Comparison of ENCODE assay signal across 22 mouse cellular contexts in genomic region chr7:100549796-100550195, GRCm38 (mm10). TPM values are rescaled to one million over a fixed set of nuclear protein-coding genes. Genes with fewer than 3 reads are reported as not detected.
DNase-seq lines count a peak whose midpoint lies in the region; ATAC-seq and TF ChIP-seq lines count a peak whose summit lies in the region.
"Had no signal": no experiment of that assay in that cellular context is flagged by ENCODE, and none has a peak within 500 bp of the region (broad histone marks: within the 10 kb centered on the region; RNA-seq: fewer than 3 reads in every experiment).

No protein-coding gene starts in this region.

- intact Hi-C loops in gastrocnemius, adult 2 months (cut with DNase I) = no loop called here
- intact Hi-C loops in heart, postnatal 25 days (cut with DNase I) = no loop called here

- WGBS in heart, embryonic 14.5 days = 47% methylated on average over 3 of the region's 3 CpGs
- WGBS in heart, postnatal 0 days = 42% methylated on average over 3 of the region's 3 CpGs
- WGBS in heart, embryonic 10.5 days = 63% methylated on average over 3 of the region's 3 CpGs
- WGBS in liver, postnatal 0 days (ENCODE audit: insufficient replicate concordance) = 68% methylated on average over 3 of the region's 3 CpGs

- no peaks in the 10 kb centered on the region for H3K27me3 ChIP-seq in heart, embryonic 14.5 days (ENCODE audit: control insufficient read depth, insufficient read depth, low read length)
- H3K27me3 ChIP-seq in heart, postnatal 0 days (ENCODE audit: control insufficient read depth, insufficient read depth, low read length) = no peaks in the 10 kb centered on the region
- no peaks in the 10 kb centered on the region for H3K27me3 ChIP-seq in heart, embryonic 10.5 days (ENCODE audit: insufficient read depth, poor library complexity, severe bottlenecking)
- no peaks in the 10 kb centered on the region for H3K27me3 ChIP-seq in liver, postnatal 0 days (ENCODE audit: insufficient read depth, low read length)
- H3K27me3 ChIP-seq: embryonic facial prominence, embryonic 13.5 days; forebrain, embryonic 12.5 days; forebrain, embryonic 15.5 days; hindbrain, embryonic 12.5 days; hindbrain, embryonic 15.5 days had no signal

- no peak overlapping the region for H3K4me2 ChIP-seq in heart, embryonic 14.5 days (ENCODE audit: low read length)
- H3K4me2 ChIP-seq in heart, postnatal 0 days (ENCODE audit: low read depth, low read length) = no peak overlapping the region
- peak overlapping the region; percentile 22; the same call in 1 of the 2 replicates for H3K4me2 ChIP-seq in liver, postnatal 0 days (ENCODE audit: low read depth, low read length)
- H3K4me2 ChIP-seq: embryonic facial prominence, embryonic 13.5 days; forebrain, embryonic 12.5 days; forebrain, embryonic 15.5 days; hindbrain, embryonic 12.5 days; hindbrain, embryonic 15.5 days had no signal

- TF ChIP-seq CTCF in gastrocnemius, adult 2 months (IDR thresholded peaks at IDR 0.05) = no peak
- no peak for TF ChIP-seq CTCF in heart, postnatal 0 days (IDR thresholded peaks at IDR 0.05; ENCODE audit: low read depth)
- TF ChIP-seq CTCF in liver, postnatal 0 days (IDR thresholded peaks at IDR 0.05; ENCODE audit: low read depth) = no peak

- no peak for TF ChIP-seq EP300 in heart, postnatal 0 days (IDR thresholded peaks at IDR 0.05; ENCODE audit: low read depth)
- TF ChIP-seq EP300 in liver, postnatal 0 days (IDR thresholded peaks at IDR 0.05; ENCODE audit: low read depth) = no peak

- H3K36me3 ChIP-seq in heart, embryonic 14.5 days (ENCODE audit: control insufficient read depth, insufficient read depth, low read length) = peaks cover 35% of the 10 kb centered on the region
- H3K36me3 ChIP-seq in heart, postnatal 0 days (replicated peaks; ENCODE audit: control insufficient read depth, insufficient read depth, low read length) = peaks cover 28% of the 10 kb centered on the region
- peaks cover 16% of the 10 kb centered on the region; the same call in 1 of the 2 replicates for H3K36me3 ChIP-seq in heart, embryonic 10.5 days
- H3K36me3 ChIP-seq in liver, postnatal 0 days (replicated peaks; ENCODE audit: insufficient read depth, low read length) = peaks cover 13% of the 10 kb centered on the region
- H3K36me3 ChIP-seq: forebrain, embryonic 15.5 days had no signal

- no peak overlapping the region for H3K9ac ChIP-seq in heart, embryonic 14.5 days (ENCODE audit: low read length)
- no peak overlapping the region for H3K9ac ChIP-seq in heart, postnatal 0 days (replicated peaks; ENCODE audit: low read depth, low read length)
- 0 out of 2 replicates have a peak overlapping the region, but pooled peaks have one; percentile 6 for H3K9ac ChIP-seq in liver, postnatal 0 days (replicated peaks)
- H3K9ac ChIP-seq: embryonic facial prominence, embryonic 13.5 days; forebrain, embryonic 12.5 days; forebrain, embryonic 15.5 days; hindbrain, embryonic 12.5 days; hindbrain, embryonic 15.5 days had no signal

- no peak for DNase-seq in gastrocnemius, adult 2 months
- no peak for DNase-seq in gastrocnemius, adult 18-20 months (ENCODE audit: low spot score)
- no peak for DNase-seq in heart, postnatal 25 days (ENCODE audit: low spot score)
- DNase-seq in heart, postnatal 0 days (ENCODE audit: low spot score) = no peak
- no peak for DNase-seq in heart, embryonic 10.5 days (ENCODE audit: low spot score)
- DNase-seq in liver, postnatal 0 days = no peak
- no peak for DNase-seq in liver
- DNase-seq: adrenal gland, adult 8-10 months; adrenal gland, postnatal 25 days; gastrocnemius, postnatal 14 days; heart, adult 2 months had no signal

- H3K4me1 ChIP-seq in heart, embryonic 14.5 days (ENCODE audit: control insufficient read depth in 2 of 2, insufficient read depth in 2 of 2, low read length in 2 of 2) = peaks cover 4 to 28% of the 10 kb centered on the region in 2 experiments; a peak in 2 of 4 replicates
- H3K4me1 ChIP-seq in heart, postnatal 0 days (ENCODE audit: control insufficient read depth, insufficient read depth) = peaks cover 5% of the 10 kb centered on the region; the same call in 1 of the 2 replicates
- H3K4me1 ChIP-seq in heart, embryonic 10.5 days = peaks cover 27% of the 10 kb centered on the region
- H3K4me1 ChIP-seq in liver, postnatal 0 days (ENCODE audit: insufficient read depth) = peaks cover 2% of the 10 kb centered on the region; the same call in 1 of the 2 replicates
- H3K4me1 ChIP-seq: embryonic facial prominence, embryonic 10.5 days; hindbrain, embryonic 12.5 days had no signal

- H3K9me3 ChIP-seq in heart, embryonic 14.5 days (ENCODE audit: control insufficient read depth, low read length) = no peaks in the 10 kb centered on the region
- H3K9me3 ChIP-seq in heart, postnatal 0 days (replicated peaks; ENCODE audit: control insufficient read depth, low read length) = no peaks in the 10 kb centered on the region
- no peaks in the 10 kb centered on the region for H3K9me3 ChIP-seq in heart, embryonic 10.5 days
- no peaks in the 10 kb centered on the region for H3K9me3 ChIP-seq in liver, postnatal 0 days (ENCODE audit: low read length)
- H3K9me3 ChIP-seq: embryonic facial prominence, embryonic 10.5 days; embryonic facial prominence, embryonic 13.5 days; forebrain, embryonic 12.5 days; forebrain, embryonic 15.5 days; hindbrain, embryonic 12.5 days; hindbrain, embryonic 15.5 days had no signal

- no peak for ATAC-seq in heart, embryonic 14.5 days (ENCODE audit: insufficient number of reproducible peaks, insufficient read depth, low FRiP score, low read depth)
- ATAC-seq in heart, postnatal 0 days (ENCODE audit: insufficient read depth, low read depth) = peak; percentile 77
- ATAC-seq in liver, postnatal 0 days = no peak
- ATAC-seq: activated CD4-positive, CD25-positive, alpha-beta regulatory T cell, adult 4 months; intestine, postnatal 0 days had no signal

- no peak overlapping the region for H3K4me3 ChIP-seq in gastrocnemius, adult 2 months
- no peak overlapping the region for H3K4me3 ChIP-seq in heart, embryonic 14.5 days (ENCODE audit: control insufficient read depth in 1 of 2, insufficient read depth in 1 of 2, low read depth in 1 of 2, low read length in 2 of 2)
- no peak overlapping the region for H3K4me3 ChIP-seq in heart, postnatal 0 days (ENCODE audit: low read depth, low read length)
- H3K4me3 ChIP-seq in heart, embryonic 10.5 days = no peak overlapping the region
- H3K4me3 ChIP-seq in liver, postnatal 0 days (ENCODE audit: low read depth, low read length) = no peak overlapping the region
- H3K4me3 ChIP-seq: embryonic facial prominence, embryonic 10.5 days; embryonic facial prominence, embryonic 13.5 days; erythroblast, embryonic 14.5 days; forebrain, embryonic 12.5 days; forebrain, embryonic 15.5 days; heart, adult 2 months; hindbrain, embryonic 12.5 days; hindbrain, embryonic 15.5 days had no signal

- peak overlapping the region; percentile 48; the same call in 1 of the 2 replicates for H3K27ac ChIP-seq in gastrocnemius, adult 2 months
- peak overlapping the region; percentile 40 to 48; a peak in 3 of 4 replicates for H3K27ac ChIP-seq in heart, embryonic 14.5 days (replicated peaks in 1 of 2; ENCODE audit: control insufficient read depth in 1 of 2, insufficient read depth in 1 of 2, low read depth in 2 of 2, low read length in 2 of 2)
- H3K27ac ChIP-seq in heart, postnatal 0 days (ENCODE audit: low read depth) = peak overlapping the region; percentile 44
- H3K27ac ChIP-seq in heart, embryonic 10.5 days = no peak overlapping the region
- H3K27ac ChIP-seq in liver, postnatal 0 days (ENCODE audit: low read depth) = no peak overlapping the region
- H3K27ac ChIP-seq: embryonic facial prominence, embryonic 10.5 days; embryonic facial prominence, embryonic 13.5 days; forebrain, embryonic 12.5 days; forebrain, embryonic 15.5 days; heart, adult 2 months; hindbrain, embryonic 12.5 days; hindbrain, embryonic 15.5 days had no signal

RNA-seq across cellular contexts. Expression of gene Coa4, which starts 12.9 kb away (rescaled TPM):
- total RNA-seq in gastrocnemius, adult 2 months (2021) = 10 to 100 TPM; 11.4 to 13.2 TPM
- 10 to 100 TPM; 10.1 to 11.7 TPM for total RNA-seq in gastrocnemius, adult 18-20 months (2021)
- polyA plus RNA-seq in heart, embryonic 14.5 days (2014; fragmentation: Nextera tagmentation; extraction: Ambion mirVana) = 22.8 and 26.6 TPM in 2 replicates
- 10 to 100 TPM; 14.1 to 16.3 TPM for total RNA-seq in heart, postnatal 25 days (2021)
- 4.3 and 9.0 TPM in 2 replicates for total RNA-seq in heart, postnatal 0 days (2014; rRNA removed; ENCODE audit: low replicate concordance)
- 21.1 and 26.5 TPM in 2 replicates for polyA plus RNA-seq in heart, postnatal 0 days (2015; fragmentation: Nextera tagmentation; extraction: Ambion mirVana)
- 26.4 and 31.3 TPM in 2 replicates for polyA plus RNA-seq in heart, embryonic 10.5 days (2016; fragmentation: Nextera tagmentation; extraction: Ambion mirVana)
- polyA plus RNA-seq in liver, postnatal 0 days (2015; fragmentation: Nextera tagmentation; extraction: Ambion mirVana) = 11.9 and 12.4 TPM in 2 replicates

RNA-seq across cellular contexts. Expression of gene Dnajb13, which starts 35.0 kb away (rescaled TPM):
- not detected for total RNA-seq in gastrocnemius, adult 2 months (2021)
- not detected for total RNA-seq in gastrocnemius, adult 18-20 months (2021)
- 0.15 TPM in 1 of 2 replicates, not detected in the other for polyA plus RNA-seq in heart, embryonic 14.5 days (2014; fragmentation: Nextera tagmentation; extraction: Ambion mirVana)
- not detected for total RNA-seq in heart, postnatal 25 days (2021)
- total RNA-seq in heart, postnatal 0 days (2014; rRNA removed; ENCODE audit: low replicate concordance) = not detected in 2 replicates
- polyA plus RNA-seq in heart, postnatal 0 days (2015; fragmentation: Nextera tagmentation; extraction: Ambion mirVana) = 0.07 and 0.52 TPM in 2 replicates
- polyA plus RNA-seq in heart, embryonic 10.5 days (2016; fragmentation: Nextera tagmentation; extraction: Ambion mirVana) = 0.22 and 0.35 TPM in 2 replicates
- 1.0 and 1.8 TPM in 2 replicates for polyA plus RNA-seq in liver, postnatal 0 days (2015; fragmentation: Nextera tagmentation; extraction: Ambion mirVana)
- total RNA-seq: adrenal gland, postnatal 25 days; gastrocnemius, postnatal 14 days; heart, adult 2 months; heart, postnatal 10 days had no signal
- polyA plus RNA-seq: erythroblast, embryonic 14.5 days had no signal

RNA-seq across cellular contexts. Expression of gene Ucp2, which starts 56.7 kb away (rescaled TPM):
- 10 to 100 TPM; 17.4 to 27.2 TPM for total RNA-seq in gastrocnemius, adult 2 months (2021)
- total RNA-seq in gastrocnemius, adult 18-20 months (2021) = 10 to 100 TPM; 16.6 to 17.4 TPM
- 127 and 130 TPM in 2 replicates for polyA plus RNA-seq in heart, embryonic 14.5 days (2014; fragmentation: Nextera tagmentation; extraction: Ambion mirVana)
- total RNA-seq in heart, postnatal 25 days (2021) = 100 to 1,000 TPM; 426 to 460 TPM
- 71.4 and 234 TPM in 2 replicates for total RNA-seq in heart, postnatal 0 days (2014; rRNA removed; ENCODE audit: low replicate concordance)
- 339 and 342 TPM in 2 replicates for polyA plus RNA-seq in heart, postnatal 0 days (2015; fragmentation: Nextera tagmentation; extraction: Ambion mirVana)
- polyA plus RNA-seq in heart, embryonic 10.5 days (2016; fragmentation: Nextera tagmentation; extraction: Ambion mirVana) = 165 and 231 TPM in 2 replicates
- polyA plus RNA-seq in liver, postnatal 0 days (2015; fragmentation: Nextera tagmentation; extraction: Ambion mirVana) = 530 and 545 TPM in 2 replicates

RNA-seq across cellular contexts. Expression of gene Rab6a, which starts 57.4 kb away (rescaled TPM):
- 10 to 100 TPM; 64.9 to 67.6 TPM for total RNA-seq in gastrocnemius, adult 2 months (2021)
- total RNA-seq in gastrocnemius, adult 18-20 months (2021) = 10 to 100 TPM; 65.5 to 68.8 TPM
- polyA plus RNA-seq in heart, embryonic 14.5 days (2014; fragmentation: Nextera tagmentation; extraction: Ambion mirVana) = 107 and 119 TPM in 2 replicates
- total RNA-seq in heart, postnatal 25 days (2021) = 10 to 100 TPM; 61.3 to 68.2 TPM
- total RNA-seq in heart, postnatal 0 days (2014; rRNA removed; ENCODE audit: low replicate concordance) = 66.0 and 87.6 TPM in 2 replicates
- 73.8 and 78.1 TPM in 2 replicates for polyA plus RNA-seq in heart, postnatal 0 days (2015; fragmentation: Nextera tagmentation; extraction: Ambion mirVana)
- 89.5 and 106 TPM in 2 replicates for polyA plus RNA-seq in heart, embryonic 10.5 days (2016; fragmentation: Nextera tagmentation; extraction: Ambion mirVana)
- polyA plus RNA-seq in liver, postnatal 0 days (2015; fragmentation: Nextera tagmentation; extraction: Ambion mirVana) = 44.8 and 51.0 TPM in 2 replicates

RNA-seq across cellular contexts. Expression of gene Mrpl48, which starts 58.3 kb away (rescaled TPM):
- total RNA-seq in gastrocnemius, adult 2 months (2021) = 10 to 100 TPM; 55.0 to 60.2 TPM
- 10 to 100 TPM; 54.7 to 60.4 TPM for total RNA-seq in gastrocnemius, adult 18-20 months (2021)
- 93.8 and 101 TPM in 2 replicates for polyA plus RNA-seq in heart, embryonic 14.5 days (2014; fragmentation: Nextera tagmentation; extraction: Ambion mirVana)
- 10 to 100 TPM; 67.1 to 79.0 TPM for total RNA-seq in heart, postnatal 25 days (2021)
- 32.6 and 54.8 TPM in 2 replicates for total RNA-seq in heart, postnatal 0 days (2014; rRNA removed; ENCODE audit: low replicate concordance)
- 119 and 121 TPM in 2 replicates for polyA plus RNA-seq in heart, postnatal 0 days (2015; fragmentation: Nextera tagmentation; extraction: Ambion mirVana)
- polyA plus RNA-seq in heart, embryonic 10.5 days (2016; fragmentation: Nextera tagmentation; extraction: Ambion mirVana) = 75.7 and 78.8 TPM in 2 replicates
- polyA plus RNA-seq in liver, postnatal 0 days (2015; fragmentation: Nextera tagmentation; extraction: Ambion mirVana) = 52.5 and 54.5 TPM in 2 replicates

Comparison
In these comparisons a context has a peak if more than half of its experiments do, and no peak if none do; other contexts are left out.
1. H3K27ac ChIP-seq: peak in gastrocnemius, adult 2 months (single experiment), heart, embryonic 14.5 days (2 of 2) and heart, postnatal 0 days (single experiment); none in heart, embryonic 10.5 days (single experiment) and liver, postnatal 0 days (single experiment).